Mouse (Mus musculus): ENCODE data around the gene Zbtb40. TPM values are rescaled to one million over a fixed set of nuclear protein-coding genes. Genes with fewer than 3 reads are reported as not detected.

Zbtb40 gene
- total RNA-seq (2021): 10 to 100 TPM in 1 of 2 experiments, 1 to 10 TPM in 1; 8.4 to 11.3 TPM
- long read RNA-seq, experiment 1, partial matches to known transcripts: 0 of 2 reads
- long read RNA-seq, experiment 1, other reads (novel, unspliced or antisense): 2 of 2 reads
- long read RNA-seq, experiment 2, partial matches to known transcripts: 1 of 4 reads
- long read RNA-seq, experiment 2, other reads (novel, unspliced or antisense): 3 of 4 reads

DNA sequence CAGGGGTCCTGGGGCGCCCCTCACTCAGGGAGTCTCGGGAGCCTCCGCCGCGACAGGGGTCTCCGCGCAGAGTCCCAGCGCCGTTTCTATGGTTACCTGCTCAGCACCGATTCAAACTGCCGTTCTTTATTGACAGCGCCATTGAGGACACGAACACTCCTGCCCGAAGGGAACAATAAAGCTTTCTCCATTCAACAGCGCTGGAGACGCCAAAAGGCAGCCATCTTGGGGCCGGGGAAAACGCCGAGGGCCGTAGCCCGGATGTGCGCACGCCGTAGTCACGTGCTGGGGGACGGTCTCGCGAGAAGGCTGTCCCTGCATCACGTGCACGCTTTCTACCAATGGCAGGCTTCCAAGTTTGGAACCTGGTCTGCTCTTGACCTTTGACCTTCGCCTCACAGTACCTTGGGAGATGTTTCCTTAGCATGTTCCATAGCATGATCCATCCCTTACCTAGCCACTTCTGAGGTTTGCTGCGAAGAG is at the start of gene Zbtb40:
TSS of gene Zbtb40 (minus strand) at position 252 of the 483 bp plus-strand sequence.
- DNase-seq (ENCODE audit: low spot score in 2 of 2): peak; percentile 96 to 98
- intact Hi-C loops (cut with DNase I): no loop called here

GRCm38 (mm10) chr4:137097984-137098327 is 49.4 kb upstream of the Zbtb40 start:
- intact Hi-C loops (cut with DNase I): no loop called here
- no peak for DNase-seq (ENCODE audit: low spot score in 2 of 2)

- no peak for DNase-seq (ENCODE audit: low spot score in 2 of 2)
Measured at GRCm38 (mm10) chr4:137097246-137097983, 48.8 kb upstream of the Zbtb40 start.

DNA sequence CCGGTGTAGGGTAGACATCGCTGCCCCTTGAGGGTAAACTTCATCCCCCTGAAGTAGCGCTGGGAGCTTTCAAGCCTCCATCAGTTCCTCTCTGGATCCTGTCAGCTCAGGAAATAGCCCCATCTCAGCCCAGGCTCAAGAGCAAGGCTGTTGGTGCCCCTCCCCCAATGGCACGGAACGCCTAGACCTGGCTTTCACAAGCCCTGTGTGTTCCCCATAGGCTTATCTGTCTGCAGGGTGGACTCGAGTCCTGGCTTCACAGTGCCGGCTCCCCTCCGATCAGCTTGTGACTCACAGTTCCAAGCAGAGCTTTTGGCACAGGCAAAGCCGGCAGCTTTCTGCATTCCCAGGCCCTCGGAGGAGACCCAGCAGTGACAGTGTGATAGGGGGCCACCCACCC is 47.8 kb upstream of the Zbtb40 start:
- intact Hi-C loops (cut with DNase I): no loop called here
- no peak for DNase-seq (ENCODE audit: low spot score in 2 of 2)

More at GRCm38 (mm10) chr4:137097246-137097983, 48.8 kb upstream of the Zbtb40 start:
- intact Hi-C loops (cut with DNase I): no loop called here

- intact Hi-C loops (cut with DNase I): loop anchor here (5.0 kb wide), 1 partner anchor 72 kb away; no protein-coding TSS in a partner anchor
- DNase-seq (ENCODE audit: low spot score in 2 of 2): peak; percentile 51 to 59
Measured at GRCm38 (mm10) chr4:137085083-137085810, 36.6 kb upstream of the Zbtb40 start.

- no peak for DNase-seq (ENCODE audit: low spot score in 2 of 2)
- intact Hi-C loops (cut with DNase I): no loop called here
Measured at GRCm38 (mm10) chr4:137082866-137083265, 34.3 kb upstream of the Zbtb40 start.

DNA sequence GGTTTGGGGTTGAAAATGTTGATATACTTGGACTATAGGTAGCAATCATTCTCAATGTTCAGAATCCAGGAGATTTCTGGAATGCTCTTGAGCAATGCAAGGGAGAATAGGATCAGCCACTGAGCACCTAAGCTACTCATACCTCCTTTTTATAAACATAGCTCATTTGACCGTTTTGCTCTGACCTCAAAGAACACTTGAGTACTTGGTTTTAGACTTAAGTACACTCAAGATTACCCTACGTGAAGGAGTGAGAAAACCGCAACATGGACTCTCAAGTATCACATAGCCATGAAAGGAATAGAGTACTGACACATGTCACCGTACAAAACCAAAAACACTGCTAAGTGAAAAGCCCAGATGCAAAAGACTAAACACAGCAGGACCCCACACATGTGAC is 32.8 kb upstream of the Zbtb40 start:
- no peak for DNase-seq (ENCODE audit: low spot score in 2 of 2)
- intact Hi-C loops (cut with DNase I): no loop called here

DNA sequence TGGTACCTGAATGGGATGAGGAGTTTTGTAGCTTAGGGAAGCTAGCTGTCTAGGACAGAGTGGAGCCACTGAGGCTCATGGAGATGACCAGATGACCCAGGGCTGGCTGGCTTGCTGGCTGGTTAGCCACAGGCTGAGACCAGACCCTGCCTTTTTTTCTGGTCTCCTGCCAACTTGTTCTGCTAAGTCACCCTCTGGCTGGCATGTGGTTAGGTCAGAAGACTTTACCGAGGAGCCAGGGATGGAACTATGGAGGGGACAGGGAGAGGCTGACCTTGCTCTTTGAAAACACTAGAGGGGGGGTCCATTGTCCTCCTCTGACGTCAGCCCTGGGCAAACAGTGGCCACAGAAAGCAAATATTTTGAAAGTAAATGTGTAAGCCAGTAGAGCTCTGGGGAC is 28.6 kb upstream of the Zbtb40 start:
- DNase-seq (ENCODE audit: low spot score in 2 of 2): no peak
- intact Hi-C loops (cut with DNase I): loop anchor here (10.0 kb wide), 1 partner anchor 402 kb away; no protein-coding TSS in a partner anchor

DNA sequence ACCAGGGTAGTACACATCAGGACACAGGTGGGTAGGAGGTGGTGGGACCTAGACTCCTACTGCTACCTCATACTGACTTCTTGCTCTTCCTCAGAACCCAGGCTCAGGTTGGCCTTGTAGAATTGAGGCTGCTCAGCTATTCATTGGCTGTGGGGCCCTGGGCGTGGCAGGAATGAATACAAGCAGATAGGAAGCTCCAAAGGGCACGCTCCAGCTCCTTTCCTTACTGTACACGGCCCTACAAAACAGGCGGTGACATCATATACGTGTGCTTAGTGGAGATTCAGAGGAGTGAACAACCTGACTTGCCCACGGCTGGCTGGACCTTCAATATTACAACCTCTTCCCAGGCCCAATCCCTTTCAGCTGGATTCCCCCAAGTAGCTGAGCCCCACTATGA is 22.6 kb upstream of the Zbtb40 start:
- intact Hi-C loops (cut with DNase I): loop anchor here (5.0 to 10.0 kb wide), 2 partner anchors 396 to 424 kb away; no protein-coding TSS in a partner anchor

DNA sequence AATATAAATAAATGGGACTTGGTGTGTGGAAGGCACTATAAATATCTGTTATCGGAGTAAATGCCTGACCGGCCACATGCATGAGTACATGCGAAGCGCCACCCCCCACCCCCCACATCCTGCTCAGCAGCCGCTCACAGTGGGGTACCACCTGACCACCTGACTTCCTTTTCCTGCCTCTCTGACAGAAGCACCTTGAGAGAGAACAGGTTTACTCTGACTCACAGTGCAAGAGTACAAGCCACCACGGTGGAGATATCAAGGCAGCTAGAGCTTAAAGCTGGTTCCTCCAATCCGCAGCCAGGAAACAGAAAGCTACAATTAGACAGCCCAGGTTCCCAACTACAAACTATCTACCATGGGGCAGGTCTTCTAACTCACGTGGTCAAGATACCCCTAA is 19.9 kb upstream of the Zbtb40 start:
- no peak for DNase-seq (ENCODE audit: low spot score in 2 of 2)
- intact Hi-C loops (cut with DNase I): no loop called here

More for the DNA sequence above, 22.6 kb upstream of the Zbtb40 start:
- no peak for DNase-seq (ENCODE audit: low spot score in 2 of 2)

DNA sequence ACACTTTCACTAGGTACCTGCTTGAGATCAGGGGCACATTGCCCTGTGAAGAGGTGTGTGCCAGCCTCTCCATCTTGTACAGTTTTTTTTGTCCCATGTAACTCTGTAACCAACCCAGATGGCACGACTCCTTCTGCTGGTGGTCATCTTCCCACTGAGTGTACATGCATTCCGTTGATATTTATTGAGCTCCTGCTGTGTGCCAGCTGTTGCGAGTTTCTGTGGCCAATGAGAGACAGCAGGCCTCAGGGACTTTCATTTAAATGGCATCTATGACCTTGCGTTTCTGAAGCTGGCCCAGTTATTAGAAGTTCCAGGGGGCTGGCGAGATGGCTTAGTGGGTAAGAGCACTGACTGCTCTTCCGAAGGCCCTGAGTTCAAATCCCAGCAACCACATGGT is 17.2 kb upstream of the Zbtb40 start:
- no peak for DNase-seq (ENCODE audit: low spot score in 2 of 2)
- intact Hi-C loops (cut with DNase I): no loop called here

DNA sequence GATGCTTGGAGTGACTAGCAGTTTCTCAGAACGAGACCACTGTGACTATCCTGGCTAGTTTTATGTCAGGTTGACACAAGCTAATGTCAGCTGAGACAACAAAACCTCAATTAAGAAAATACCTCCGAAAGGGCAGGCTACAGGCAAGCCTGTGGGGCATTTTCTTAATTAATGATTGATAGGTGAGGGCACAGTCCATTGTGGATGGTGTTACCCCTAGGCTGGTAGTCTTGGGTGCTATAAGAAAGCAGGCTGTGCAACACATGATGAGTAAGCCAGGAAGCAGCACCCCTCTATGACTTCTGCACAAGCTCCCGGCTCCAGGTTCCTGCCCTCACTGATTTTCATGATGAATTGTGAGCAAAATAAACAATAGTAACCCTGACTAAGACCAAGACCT is 6.3 kb upstream of the Zbtb40 start:
- no peak for DNase-seq (ENCODE audit: low spot score in 2 of 2)
- intact Hi-C loops (cut with DNase I): no loop called here

DNA sequence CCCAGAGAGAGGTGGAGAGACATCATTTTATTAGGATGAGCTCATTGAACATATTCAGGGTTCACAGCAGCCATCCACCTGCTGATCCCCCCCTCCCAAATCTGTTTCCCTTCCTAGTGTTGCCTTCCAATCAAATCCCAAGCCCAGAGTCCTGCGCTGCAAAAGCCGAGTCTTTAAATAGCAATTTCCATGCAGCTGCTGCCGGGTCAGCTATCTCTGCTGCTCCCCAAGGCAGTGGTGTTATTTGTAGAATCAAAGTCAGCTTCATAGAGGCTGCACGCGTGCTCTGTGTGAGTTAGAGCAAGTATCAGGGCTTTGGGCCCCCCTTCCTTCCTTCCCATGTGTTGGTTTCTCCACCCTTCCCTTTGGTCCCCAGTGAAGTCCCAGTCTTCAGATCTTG is 5.2 kb upstream of the Zbtb40 start:
- no peak for DNase-seq (ENCODE audit: low spot score in 2 of 2)
- intact Hi-C loops (cut with DNase I): no loop called here

- intact Hi-C loops (cut with DNase I): no loop called here
- DNase-seq (ENCODE audit: low spot score in 2 of 2): no peak
Measured at GRCm38 (mm10) chr4:137047840-137048549, 606 bp downstream of the Zbtb40 start.

GRCm38 (mm10) chr4:137046110-137046509 is 2.5 kb downstream of the Zbtb40 start:
- DNase-seq (ENCODE audit: low spot score in 2 of 2): no peak
- intact Hi-C loops (cut with DNase I): no loop called here

DNA sequence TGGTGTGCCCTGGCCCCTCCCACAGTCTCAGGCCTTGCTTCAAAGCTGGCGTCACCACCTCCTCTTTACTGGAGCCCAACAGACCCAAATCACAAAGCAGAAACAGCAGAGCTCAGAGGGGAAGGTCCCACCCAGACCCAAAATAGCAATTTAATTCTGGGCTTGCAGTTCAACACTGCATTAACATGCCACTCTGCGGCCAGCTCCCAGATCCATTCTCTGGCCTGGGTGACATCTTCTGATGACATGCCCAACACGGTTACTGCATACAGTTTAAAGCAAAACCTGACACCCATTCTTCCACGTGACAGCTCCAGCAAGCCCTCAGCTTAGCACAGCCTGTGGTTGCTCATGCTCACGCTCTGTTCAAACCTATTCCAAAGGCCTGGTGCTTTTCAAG is 4.1 kb downstream of the Zbtb40 start:
- intact Hi-C loops (cut with DNase I): no loop called here
- peak; percentile 19 to 37 for DNase-seq (ENCODE audit: low spot score in 2 of 2)

- peak; percentile 35 to 36 for DNase-seq (ENCODE audit: low spot score in 2 of 2)
- intact Hi-C loops (cut with DNase I): no loop called here
Measured at GRCm38 (mm10) chr4:137043799-137044198, 4.8 kb downstream of the Zbtb40 start.

DNA sequence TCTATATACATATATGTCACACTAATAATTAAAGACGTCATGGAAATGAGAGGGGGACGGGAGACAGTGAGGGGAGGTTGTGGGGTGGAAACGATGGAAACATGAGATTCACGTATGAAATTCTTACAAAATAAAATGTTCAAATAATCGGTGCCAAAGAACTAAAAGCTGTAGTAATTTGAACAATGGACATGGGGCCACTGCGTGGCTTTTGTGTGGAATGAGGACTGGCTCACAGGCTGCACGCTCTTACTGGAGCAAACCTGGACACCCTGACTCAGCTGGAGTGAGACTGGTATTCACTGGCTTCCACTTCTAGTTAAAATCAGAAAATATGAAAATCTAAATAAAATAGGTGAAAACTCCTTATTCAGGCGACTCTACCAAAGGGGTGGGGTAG is 6.6 kb downstream of the Zbtb40 start:
- DNase-seq (ENCODE audit: low spot score in 2 of 2): no peak
- intact Hi-C loops (cut with DNase I): no loop called here

DNA sequence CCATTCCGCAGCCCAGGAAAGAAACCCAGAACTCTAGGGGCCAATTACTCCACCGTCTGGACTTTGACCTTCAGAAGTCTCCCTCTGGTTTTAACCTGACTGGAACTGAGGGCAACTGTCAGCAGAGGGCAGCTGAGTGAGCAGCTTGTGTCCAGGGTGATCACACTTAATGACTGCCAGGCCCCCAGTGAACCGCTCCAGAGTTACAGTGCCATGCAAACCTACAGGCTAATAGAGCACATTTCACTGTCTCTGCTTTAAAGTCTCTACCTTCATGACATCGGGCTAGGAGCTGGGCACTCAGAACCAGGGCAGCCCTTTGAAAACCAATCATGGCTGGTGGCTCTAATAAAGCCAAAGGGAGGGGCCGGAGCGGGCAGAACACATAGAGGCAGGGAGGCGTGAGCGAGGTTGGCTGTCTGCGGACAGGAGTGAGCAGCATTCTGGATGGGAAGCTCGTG is 7.4 kb downstream of the Zbtb40 start:
- intact Hi-C loops (cut with DNase I): no loop called here
- no peak for DNase-seq (ENCODE audit: low spot score in 2 of 2)

DNA sequence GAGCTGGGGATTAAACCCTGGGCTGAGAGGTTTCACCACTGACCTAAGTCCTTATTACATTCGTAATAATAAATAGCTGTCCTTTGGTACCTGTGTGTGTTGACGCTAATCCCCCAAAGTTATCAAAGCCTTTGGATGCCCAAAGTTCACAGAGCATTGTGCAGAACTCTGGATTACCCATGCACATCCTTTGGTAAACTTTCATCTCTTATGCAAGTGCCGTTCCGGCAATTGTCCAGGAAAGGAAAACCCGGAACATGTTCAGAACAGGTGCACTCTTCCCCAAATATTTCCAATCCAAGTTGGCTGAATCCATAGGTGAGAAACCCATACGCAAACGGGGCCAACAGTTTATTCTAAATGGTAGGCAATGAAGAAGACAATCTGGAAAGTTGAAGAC is 9.2 kb downstream of the Zbtb40 start:
- intact Hi-C loops (cut with DNase I): no loop called here

More for the DNA sequence above, 9.2 kb downstream of the Zbtb40 start:
- no peak for DNase-seq (ENCODE audit: low spot score in 2 of 2)

All from left cerebral cortex, postnatal 14 days (tissue).